Mouse (Mus musculus) cerebellum, adult 2 months (tissue): ENCODE measurements around the gene Rad51.

Experiments
- CTCF ChIP-seq: fragments of 200-500 bp; IDR thresholded peaks from 2 replicates; pipeline ENCODE4 v1.5.1; 2011; ENCODE audit warnings: low read depth, mild to moderate bottlenecking, control low read depth, low read length, moderate library complexity, borderline replicate concordance; ENCODE audit not compliant: insufficient read depth
- POLR2A ChIP-seq: fragments of 200-500 bp; IDR thresholded peaks from 2 replicates; pipeline ENCODE4 v1.6.1; 2011; ENCODE audit warnings: low read length, control low read depth, borderline replicate concordance; ENCODE audit not compliant: insufficient read depth

- TF ChIP-seq POLR2A (no peak), CTCF (no peak)
Observed at GRCm38 (mm10) chr2:119147775-119148174, 35.2 kb downstream of the Rad51 start.
